Mouse (Mus musculus) adrenal gland, postnatal 36 days (tissue): Measurements from ENCODE around the gene Purb. TPM values are rescaled to one million over a fixed set of nuclear protein-coding genes. Genes with fewer than 3 reads are reported as not detected.
A peak's percentile ranks its signal among the peaks of the same experiment; 100 is the strongest.
"Not testable (repeated sequence)": the region's sequence is repeated elsewhere in the genome, so short reads cannot be mapped to it uniquely, and the experiment has no call there.

Source experiments
- DNase-seq, 2 experiments: peaks; one replicate each; pipeline ENCODE4 v3.0.0; 2021; ENCODE audit warnings: mixed read lengths in 1 of 2
- total RNA-seq, 2 experiments: library from RNA; stranded (reverse); gene quantifications; 2 replicates each; pipeline ENCODE4 v1.2.3; 2021

The Purb gene
- total RNA-seq, 2 experiments from 2014 or later = 72.5 to 82.2 TPM

GRCm38 (mm10) chr11:6486916-6487315 lies 11.2 kb upstream of the Purb start:
- no peak for DNase-seq

- DNase-seq = no peak
Measured at GRCm38 (mm10) chr11:6484244-6484959, 8.7 kb upstream of the Purb start.

- DNase-seq = no peak
Measured at GRCm38 (mm10) chr11:6483103-6483502, 7.4 kb upstream of the Purb start.

- no peak for DNase-seq
Measured at GRCm38 (mm10) chr11:6481669-6482185, 6.0 kb upstream of the Purb start.

GRCm38 (mm10) chr11:6480681-6481405 lies 5.1 kb upstream of the Purb start:
- DNase-seq = no peak

- no peak for DNase-seq
Measured at GRCm38 (mm10) chr11:6480191-6480590, 4.5 kb upstream of the Purb start.

- DNase-seq = no peak
Measured at GRCm38 (mm10) chr11:6479231-6479630, 3.5 kb upstream of the Purb start.

GRCm38 (mm10) chr11:6477350-6477749 lies 1.6 kb upstream of the Purb start:
- no peak for DNase-seq

- DNase-seq = no peak
Measured at GRCm38 (mm10) chr11:6476876-6477275, 1.2 kb upstream of the Purb start.

- peak; percentile 62 to 67 for DNase-seq
Measured at GRCm38 (mm10) chr11:6474874-6475731, 614 bp downstream of the Purb start.

- no peak for DNase-seq
Measured at GRCm38 (mm10) chr11:6474381-6474780, 1.3 kb downstream of the Purb start.

GRCm38 (mm10) chr11:6472076-6472475 lies 3.6 kb downstream of the Purb start:
- DNase-seq = no peak

GRCm38 (mm10) chr11:6471493-6471892 lies 4.2 kb downstream of the Purb start:
- no peak for DNase-seq

- no peak for DNase-seq
Measured at GRCm38 (mm10) chr11:6471054-6471453, 4.7 kb downstream of the Purb start.

- DNase-seq = peak; percentile 59
Measured at GRCm38 (mm10) chr11:6468541-6468940, 7.2 kb downstream of the Purb start.

- DNase-seq = peak; percentile 55 to 70
Measured at GRCm38 (mm10) chr11:6465122-6465521, 10.6 kb downstream of the Purb start.

GRCm38 (mm10) chr11:6463159-6463837 lies 12.4 kb downstream of the Purb start:
- DNase-seq = no peak

- no peak for DNase-seq
Measured at GRCm38 (mm10) chr11:6456083-6456482, 19.6 kb downstream of the Purb start.

- DNase-seq = not testable (repeated sequence)
Measured at GRCm38 (mm10) chr11:6448155-6448554, 27.6 kb downstream of the Purb start.

- no peak for DNase-seq
Measured at GRCm38 (mm10) chr11:6447493-6447892, 28.2 kb downstream of the Purb start.

GRCm38 (mm10) chr11:6445951-6446350 lies 29.8 kb downstream of the Purb start:
- DNase-seq = no peak

GRCm38 (mm10) chr11:6445441-6445840 lies 30.3 kb downstream of the Purb start:
- DNase-seq = no peak
